Mouse (Mus musculus) heart, adult 2 months (tissue): ENCODE measurements around the gene Gimap7.

Experiments used
- CTCF ChIP-seq: fragments of 200-600 bp; IDR thresholded peaks from 2 replicates; pipeline ENCODE4 v1.8.1; 2022; ENCODE audit warnings: antibody characterized with exemption, mild to moderate bottlenecking, moderate library complexity
- EP300 ChIP-seq: fragments of 200-500 bp; IDR thresholded peaks from 2 replicates; pipeline ENCODE4 v1.6.1; 2011; ENCODE audit warnings: low read depth, low read length, control low read depth; ENCODE audit not compliant: insufficient read depth
- POLR2A ChIP-seq: fragments of 200-500 bp; IDR thresholded peaks from 2 replicates; pipeline ENCODE4 v1.6.1; 2011; ENCODE audit warnings: mild to moderate bottlenecking, low read depth, low read length, control low read depth; ENCODE audit not compliant: insufficient read depth

- TF ChIP-seq POLR2A (no peak), CTCF (no peak), EP300 (no peak)
These were observed 29.1 kb upstream of the Gimap7 start for GRCm38 (mm10) chr6:48689320-48689719.
